Mouse (Mus musculus) ES-Bruce4 (cell line): ENCODE data around the gene Nynrin. TPM values are rescaled to one million over a fixed set of nuclear protein-coding genes. Genes with fewer than 3 reads are reported as not detected.
A peak's percentile ranks its signal among the peaks of the same experiment; 100 is the strongest.

ENCODE experiments used
- H3K27ac ChIP-seq: 2 replicates; pipeline ENCODE4 v1.5.1; 2012; ENCODE audit warnings: low read length, inconsistent platforms; ENCODE audit not compliant: insufficient read depth
- H3K27me3 ChIP-seq: 2 replicates; pipeline ENCODE4 v1.6.1; 2012; ENCODE audit warnings: mild to moderate bottlenecking, low read length, inconsistent platforms; ENCODE audit not compliant: control insufficient read depth, poor library complexity, insufficient read depth, severe bottlenecking
- H3K36me3 ChIP-seq: 2 replicates; pipeline ENCODE4 v1.6.1; 2012; ENCODE audit warnings: inconsistent platforms, mild to moderate bottlenecking, low read length, moderate library complexity; ENCODE audit not compliant: control insufficient read depth, poor library complexity, insufficient read depth, severe bottlenecking
- H3K4me1 ChIP-seq: one replicate; pipeline ENCODE4 v1.8.1; 2011; ENCODE audit warnings: low read length; ENCODE audit not compliant: control insufficient read depth, insufficient read depth
- H3K4me3 ChIP-seq: 2 replicates; pipeline ENCODE4 v1.5.1; 2011; ENCODE audit warnings: low read depth, mild to moderate bottlenecking, low read length
- H3K9ac ChIP-seq: 2 replicates; pipeline ENCODE4 v1.6.1; 2012; ENCODE audit warnings: low read depth, mild to moderate bottlenecking, inconsistent platforms; ENCODE audit not compliant: poor library complexity, severe bottlenecking
- H3K9me3 ChIP-seq: replicated peaks from 2 replicates; pipeline ENCODE4 v1.6.1; 2012; ENCODE audit warnings: mild to moderate bottlenecking, low read length, inconsistent platforms; ENCODE audit not compliant: control insufficient read depth, poor library complexity, insufficient read depth, severe bottlenecking
- CTCF ChIP-seq: IDR thresholded peaks from one replicate; pipeline ENCODE4 v1.8.1; 2011; ENCODE audit warnings: low read depth, low read length
- EP300 ChIP-seq: IDR thresholded peaks from 2 replicates; pipeline ENCODE4 v1.6.1; 2011; ENCODE audit warnings: low read depth, low read length; ENCODE audit not compliant: insufficient read depth
- POLR2A ChIP-seq: IDR thresholded peaks from one replicate; pipeline ENCODE4 v1.8.1; 2011; ENCODE audit warnings: low read length; ENCODE audit not compliant: insufficient read depth
- polyA plus RNA-seq: library from polyadenylated mRNA; stranded (reverse); fragments of >200 nt; gene quantifications from 2 replicates; pipeline ENCODE4 v1.2.4, GENCODE M21; 2011; ENCODE audit warnings: low read depth; ENCODE audit not compliant: missing spikeins, insufficient read depth, insufficient read length

The Nynrin gene
- polyA plus RNA-seq, 1 experiment: 24.6 TPM

DNA sequence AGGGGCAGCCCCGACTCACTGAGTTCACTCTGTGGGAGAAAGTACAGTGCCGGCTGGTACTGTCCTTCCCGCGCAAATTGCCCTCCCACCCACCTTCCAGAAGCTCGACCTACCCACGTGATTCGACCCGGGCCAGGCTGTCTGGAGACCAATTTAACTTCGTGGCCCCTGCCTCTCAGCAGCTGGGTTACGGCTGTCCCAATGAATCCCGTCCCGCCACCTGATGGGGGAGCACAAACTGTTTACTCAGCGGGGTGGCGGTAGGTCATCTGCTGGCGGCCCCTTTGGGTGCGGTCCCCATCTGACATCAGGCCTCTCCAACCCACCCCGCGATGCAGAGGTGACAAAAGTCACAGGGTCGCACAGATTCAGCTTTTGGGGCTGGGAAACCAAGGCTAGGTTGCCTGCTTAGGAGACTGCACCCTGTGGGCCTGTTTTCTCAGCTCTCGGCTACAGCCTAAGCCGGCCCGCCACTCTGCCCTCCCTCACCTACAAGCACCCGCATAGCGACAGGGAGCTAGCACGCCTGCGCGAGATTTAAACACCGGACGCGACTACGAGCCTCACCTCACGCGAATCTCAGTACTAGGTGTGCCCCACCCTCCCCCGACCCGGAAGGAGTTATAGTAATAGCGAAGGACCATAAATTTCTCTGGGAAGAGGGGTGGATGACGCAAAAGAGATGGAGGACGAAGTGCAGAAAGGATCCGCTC lies 46.0 kb downstream of the Nynrin start, which contains the start of gene Sdr39u1:
Sdr39u1 (minus strand) TSS at position 593 of the 713 bp plus-strand sequence.
- H3K27ac ChIP-seq: no peak within 1 kb of the TSS
- TF ChIP-seq CTCF (no peak), EP300 (no peak), POLR2A (no peak)

DNA sequence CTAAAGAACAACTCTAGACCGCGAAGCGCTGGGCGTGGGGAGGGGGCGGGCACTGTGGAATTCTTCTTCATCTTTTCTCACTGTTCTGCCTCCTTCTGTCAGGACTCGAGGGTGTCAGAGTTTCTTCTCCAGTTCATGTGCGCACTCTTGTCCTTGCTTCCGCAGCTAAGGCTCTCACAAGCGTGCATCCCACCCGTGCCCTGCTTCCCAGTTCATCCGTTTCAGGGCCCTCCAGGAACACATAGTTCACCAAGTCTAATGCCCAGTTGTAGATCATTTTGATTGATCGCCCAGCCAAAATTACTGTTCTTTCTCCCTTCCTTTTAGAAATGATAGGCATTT lies 46.6 kb downstream of the Nynrin start:
- Histone ChIP-seq H3K27me3 (no peaks in the 10 kb centered on the region), H3K9me3 (no peaks in the 10 kb centered on the region), H3K27ac (no peak overlapping the region), H3K9ac (peak overlapping the region; percentile 41), H3K36me3 (peaks cover 8% of the 10 kb centered on the region; the same call in 1 of the 2 replicates), H3K4me1 (peaks cover 2% of the 10 kb centered on the region), H3K4me3 (peak overlapping the region; percentile 45)
- TF ChIP-seq POLR2A (no peak), EP300 (no peak), CTCF (no peak)

More for the DNA sequence above, 46.0 kb downstream of the Nynrin start, which contains the start of gene Sdr39u1:
- Histone ChIP-seq H3K9ac (peak within 1 kb of the TSS; percentile 41), H3K27me3 (no peaks in the 10 kb centered on the region), H3K36me3 (peaks cover 10% of the 10 kb centered on the region), H3K4me3 (peak within 1 kb of the TSS; percentile 45), H3K4me1 (peaks cover 2% of the 10 kb centered on the region), H3K9me3 (no peaks in the 10 kb centered on the region)

DNA sequence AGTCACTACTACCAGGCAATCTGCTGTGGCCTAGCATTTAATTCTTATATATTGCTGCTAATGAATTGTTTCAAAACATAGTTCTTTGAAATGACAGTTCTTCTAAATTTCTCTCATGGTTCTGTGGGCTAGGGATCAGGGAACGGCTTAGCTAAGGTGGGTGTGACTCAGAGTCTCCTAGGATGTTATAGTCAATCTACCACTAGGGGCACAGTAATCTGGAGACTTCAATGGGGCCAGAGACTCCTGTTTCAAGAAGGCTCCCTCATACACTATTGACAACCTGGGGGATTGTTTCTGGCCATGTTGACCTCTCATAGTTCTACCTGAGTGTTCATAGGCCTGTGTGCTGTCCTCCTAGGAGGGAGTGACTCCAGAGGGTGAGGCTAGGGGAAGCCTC lies 51.7 kb downstream of the Nynrin start:
- no peak for TF ChIP-seq CTCF
- no peak for TF ChIP-seq POLR2A
- TF ChIP-seq EP300: no peak
- Histone ChIP-seq H3K27me3 (no peaks in the 10 kb centered on the region), H3K9me3 (no peaks in the 10 kb centered on the region), H3K27ac (no peak overlapping the region), H3K36me3 (no peaks in the 10 kb centered on the region), H3K9ac (no peak overlapping the region), H3K4me3 (no peak overlapping the region), H3K4me1 (no peaks in the 10 kb centered on the region)

DNA sequence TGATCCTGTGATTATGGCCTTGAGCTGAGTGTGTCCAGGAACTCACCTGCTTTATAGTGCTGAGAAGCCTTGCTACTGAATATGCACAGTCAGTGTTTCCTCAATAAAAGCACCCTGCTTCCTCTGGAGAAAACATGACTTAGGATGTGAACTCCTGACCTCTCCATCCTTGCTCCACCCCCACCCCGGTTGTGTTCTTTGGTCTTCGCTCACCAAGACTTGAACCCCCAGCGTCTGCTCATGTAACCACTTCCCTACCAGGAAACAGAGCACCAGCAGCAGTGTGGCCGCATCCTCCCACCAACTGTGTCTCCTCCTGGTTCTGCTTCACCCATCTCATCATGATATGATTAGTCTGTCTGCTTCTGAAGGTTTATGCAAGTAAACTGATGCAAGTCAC lies 59.6 kb downstream of the Nynrin start:
- H3K9ac ChIP-seq: no peak overlapping the region
- no peak overlapping the region for H3K27ac ChIP-seq
- peaks cover 2% of the 10 kb centered on the region for H3K4me1 ChIP-seq
- H3K4me3 ChIP-seq: no peak overlapping the region
- H3K27me3 ChIP-seq: no peaks in the 10 kb centered on the region
- no peaks in the 10 kb centered on the region for H3K9me3 ChIP-seq
- no peaks in the 10 kb centered on the region for H3K36me3 ChIP-seq
- TF ChIP-seq CTCF: no peak

DNA sequence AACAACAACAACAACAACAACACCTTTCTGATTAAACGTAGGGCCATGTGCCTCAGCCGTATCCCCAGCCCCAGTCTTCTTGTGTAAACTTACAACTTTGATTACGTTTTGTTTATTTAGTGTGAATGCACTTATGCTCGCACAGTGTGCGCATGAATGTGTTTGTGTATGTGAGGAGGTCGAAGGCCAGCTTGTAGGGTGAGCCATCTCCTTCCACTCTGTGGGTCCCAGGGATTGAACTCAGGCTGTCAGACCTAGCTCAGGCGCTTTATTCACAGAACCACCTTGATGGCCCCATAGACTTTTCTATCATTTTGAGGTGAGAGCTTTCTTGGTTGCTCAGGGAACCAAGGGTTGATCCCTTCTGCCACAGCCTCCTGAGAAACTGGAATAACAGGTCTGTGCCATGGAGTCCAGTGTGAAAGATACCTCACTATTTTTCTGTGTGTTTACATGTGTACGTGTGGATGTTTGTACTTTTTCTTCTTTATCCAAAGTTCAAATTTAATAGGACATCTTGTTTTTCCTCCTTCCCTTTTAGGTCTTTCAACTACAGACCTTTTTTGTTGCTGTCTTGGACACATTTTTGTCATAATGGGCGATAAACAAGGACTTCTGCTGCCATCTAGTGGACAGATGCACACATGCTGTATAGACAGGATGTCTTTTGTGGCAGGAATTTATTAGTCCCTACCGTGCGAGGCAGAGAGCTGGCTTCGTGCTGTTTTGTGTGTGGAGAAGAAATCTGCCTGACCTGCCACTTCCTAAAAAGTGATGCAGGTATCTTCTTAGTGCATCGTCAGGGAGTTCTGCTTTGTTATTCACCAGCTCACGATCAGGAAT lies 64.7 kb downstream of the Nynrin start:
- TF ChIP-seq EP300 (no peak), POLR2A (no peak), CTCF (peak; percentile 36)
- H3K27me3 ChIP-seq: no peaks in the 10 kb centered on the region
- no peaks in the 10 kb centered on the region for H3K36me3 ChIP-seq
- H3K4me3 ChIP-seq: no peak overlapping the region
- H3K9me3 ChIP-seq: no peaks in the 10 kb centered on the region
- no peak overlapping the region for H3K27ac ChIP-seq
- H3K4me1 ChIP-seq: peaks cover 1% of the 10 kb centered on the region
- no peak overlapping the region for H3K9ac ChIP-seq
